In the genomic region with DNA sequence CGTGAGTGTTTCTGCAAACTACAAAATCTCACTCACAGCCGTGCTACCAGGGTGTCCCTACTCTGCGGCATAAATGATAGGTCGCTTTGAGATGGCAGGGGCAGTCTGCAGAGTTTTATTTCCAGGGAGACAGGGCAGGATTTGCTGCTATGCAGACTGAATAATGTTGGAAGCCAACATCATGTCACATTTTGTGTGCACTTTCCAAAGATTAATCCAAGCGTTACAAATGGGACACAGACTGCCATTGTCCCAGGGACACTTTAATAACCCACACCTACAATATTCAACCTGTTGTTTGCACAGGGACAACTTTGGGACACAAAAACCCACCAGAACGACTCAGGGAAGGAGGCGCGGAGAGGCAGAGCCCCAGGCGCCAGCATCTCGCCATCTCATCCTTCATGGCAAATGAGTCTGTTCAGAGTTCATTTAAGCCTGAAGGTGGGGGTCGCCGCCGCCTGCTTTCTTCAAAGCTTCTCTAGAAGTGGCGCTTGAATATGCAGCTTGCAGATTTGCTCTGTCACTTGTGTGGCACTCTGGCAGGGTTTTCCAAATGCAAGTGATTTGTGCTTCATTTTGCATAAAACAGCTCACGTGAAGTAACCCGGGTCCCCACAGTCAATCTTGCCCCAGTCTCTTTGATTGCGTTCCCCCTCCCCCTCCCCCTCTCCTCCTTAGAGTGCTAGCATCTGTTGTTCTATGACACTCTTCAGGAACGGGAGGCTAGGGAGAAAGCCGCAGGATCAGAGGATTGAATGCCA, we compare ENCODE assay signal across 9 mouse cellular contexts. TPM values are rescaled to one million over a fixed set of nuclear protein-coding genes. Genes with fewer than 3 reads are reported as not detected.
DNase-seq lines count a peak whose midpoint lies in the region; ATAC-seq and TF ChIP-seq lines count a peak whose summit lies in the region.
"Had no signal": no experiment of that assay in that cellular context is flagged by ENCODE, and none has a peak within 500 bp of the region (broad histone marks: within the 10 kb centered on the region; RNA-seq: fewer than 3 reads in every experiment).

No protein-coding gene starts in this region.

- 0 out of 2 replicates have a peak, but pooled peaks have one; percentile 60 for ATAC-seq in embryonic facial prominence, embryonic 14.5 days (ENCODE audit: low read depth)

- DNase-seq in kidney, postnatal 4 days: peak; percentile 2 to 4
- DNase-seq in kidney, adult 8-10 months: no peak
- DNase-seq in embryonic facial prominence, embryonic 14.5 days (ENCODE audit: low spot score): peak; percentile 14
- DNase-seq in limb, embryonic 10.5 days (ENCODE audit: low spot score): peak; percentile 38
- peak; percentile 64 for DNase-seq in retina, postnatal 1 day
- no peak for DNase-seq in gastrocnemius, postnatal 36 days
- no peak for DNase-seq in kidney, adult 2 months
- DNase-seq: heart, postnatal 36 days had no signal

- no peaks in the 10 kb centered on the region for H3K4me1 ChIP-seq in embryonic facial prominence, embryonic 14.5 days (ENCODE audit: control insufficient read depth, insufficient read depth, low read length)
- peaks cover 7% of the 10 kb centered on the region for H3K4me1 ChIP-seq in limb, embryonic 10.5 days
- H3K4me1 ChIP-seq in kidney, adult 2 months (ENCODE audit: control insufficient read depth, insufficient read depth, low read length): no peaks in the 10 kb centered on the region

- no peak overlapping the region for H3K4me3 ChIP-seq in embryonic facial prominence, embryonic 14.5 days (ENCODE audit: low read depth, low read length)
- H3K4me3 ChIP-seq in limb, embryonic 10.5 days: peak overlapping the region; percentile 35
- H3K4me3 ChIP-seq in kidney, adult 2 months (ENCODE audit: insufficient read depth, low read depth, low read length): no peak overlapping the region

- 9% methylated on average over 19 of the region's 19 CpGs for WGBS in embryonic facial prominence, embryonic 14.5 days
- 9% methylated on average over 19 of the region's 19 CpGs for WGBS in limb, embryonic 10.5 days
- 11% methylated on average over 19 of the region's 19 CpGs for WGBS in kidney, adult 2 months

- H3K9me3 ChIP-seq in embryonic facial prominence, embryonic 14.5 days (ENCODE audit: control insufficient read depth, low read length): no peaks in the 10 kb centered on the region
- no peaks in the 10 kb centered on the region for H3K9me3 ChIP-seq in limb, embryonic 10.5 days (replicated peaks)

- intact Hi-C loops in gastrocnemius, postnatal 36 days (cut with DNase I): no loop called here

- H3K36me3 ChIP-seq in embryonic facial prominence, embryonic 14.5 days (ENCODE audit: control insufficient read depth, insufficient read depth, low read length): no peaks in the 10 kb centered on the region
- no peaks in the 10 kb centered on the region for H3K36me3 ChIP-seq in limb, embryonic 10.5 days
- no peaks in the 10 kb centered on the region for H3K36me3 ChIP-seq in kidney, adult 2 months (ENCODE audit: control insufficient read depth, insufficient read depth, low read length)

- no peak overlapping the region for H3K27ac ChIP-seq in embryonic facial prominence, embryonic 14.5 days (replicated peaks; ENCODE audit: low read depth, low read length)
- H3K27ac ChIP-seq in limb, embryonic 10.5 days: no peak overlapping the region
- no peak overlapping the region for H3K27ac ChIP-seq in kidney, adult 2 months (ENCODE audit: insufficient read depth, low read depth, low read length)

- H3K9ac ChIP-seq in embryonic facial prominence, embryonic 14.5 days (ENCODE audit: low read depth, low read length): no peak overlapping the region

- TF ChIP-seq CTCF in kidney, adult 2 months (conservative IDR thresholded peaks at IDR 0.05; ENCODE audit: insufficient read depth, insufficient read length, low read depth, low read length): no peak

- H3K4me2 ChIP-seq in embryonic facial prominence, embryonic 14.5 days (ENCODE audit: low read depth, low read length): no peak overlapping the region
- H3K4me2 ChIP-seq: liver, embryonic 11.5 days had no signal

- peaks cover 6% of the 10 kb centered on the region; the same call in 1 of the 2 replicates for H3K27me3 ChIP-seq in embryonic facial prominence, embryonic 14.5 days (replicated peaks; ENCODE audit: control insufficient read depth, insufficient read depth, low read length)
- H3K27me3 ChIP-seq in limb, embryonic 10.5 days (ENCODE audit: low read depth, poor library complexity, severe bottlenecking): peaks cover 23% of the 10 kb centered on the region
- H3K27me3 ChIP-seq in kidney, adult 2 months (replicated peaks; ENCODE audit: control insufficient read depth, insufficient read depth, low read length): no peaks in the 10 kb centered on the region; the same call in 1 of the 2 replicates

- TF ChIP-seq POLR2A in kidney, adult 2 months (IDR thresholded peaks at IDR 0.05; ENCODE audit: low read depth, low read length): no peak

RNA-seq across cellular contexts. Expression of a gene that starts 40.6 kb away (rescaled TPM):
- 0.66 and 0.68 TPM in 2 replicates for polyA plus RNA-seq in embryonic facial prominence, embryonic 14.5 days (2014; fragmentation: Nextera tagmentation; extraction: Ambion mirVana)
- not detected in 2 replicates for polyA plus RNA-seq in limb, embryonic 10.5 days (2016; fragmentation: Nextera tagmentation; extraction: Ambion mirVana)
- total RNA-seq in gastrocnemius, postnatal 36 days (2021): not detected
- polyA plus RNA-seq in kidney, adult 2 months (2012; rRNA removed): not detected in 2 replicates
- total RNA-seq: heart, postnatal 36 days had no signal
- polyA plus RNA-seq: liver, embryonic 11.5 days had no signal

Comparison
In these comparisons a context has a peak if more than half of its experiments do, and no peak if none do; other contexts are left out.
1. DNase-seq: peak in kidney, postnatal 4 days (2 of 2), embryonic facial prominence, embryonic 14.5 days (single experiment), limb, embryonic 10.5 days (single experiment) and retina, postnatal 1 day (single experiment); none in kidney, adult 8-10 months (0 of 2), gastrocnemius, postnatal 36 days (0 of 2) and kidney, adult 2 months (single experiment).